In the genomic region with DNA sequence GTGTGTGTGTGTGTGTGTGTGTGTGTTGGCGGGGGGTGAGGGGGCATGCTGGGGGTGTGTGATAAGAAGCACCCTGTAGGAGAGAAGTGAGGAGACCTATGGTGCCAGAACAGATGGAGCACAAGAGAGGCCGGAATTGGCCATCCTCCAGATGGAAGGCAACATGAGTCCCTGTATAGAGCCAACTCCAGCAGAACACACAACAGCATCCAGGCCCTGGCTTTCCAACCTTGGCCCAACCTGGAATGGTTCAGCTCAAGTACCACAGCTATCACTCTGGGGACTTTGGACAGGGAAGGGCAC, we compare ENCODE assay signal across 12 mouse cellular contexts. TPM values are rescaled to one million over a fixed set of nuclear protein-coding genes. Genes with fewer than 3 reads are reported as not detected.
A peak's percentile ranks its signal among the peaks of the same experiment; 100 is the strongest.
DNase-seq lines count a peak whose midpoint lies in the region; ATAC-seq and TF ChIP-seq lines count a peak whose summit lies in the region.
"Had no signal": no experiment of that assay in that cellular context is flagged by ENCODE, and none has a peak within 500 bp of the region (broad histone marks: within the 10 kb centered on the region; RNA-seq: fewer than 3 reads in every experiment).

No protein-coding gene starts in this region.

- H3K4me2 ChIP-seq in hindbrain, postnatal 0 days (ENCODE audit: low read depth, low read length), result no peak overlapping the region

- H3K27ac ChIP-seq in hindbrain, postnatal 0 days, result no peak overlapping the region
- H3K27ac ChIP-seq: heart, embryonic 13.5 days; limb, embryonic 10.5 days had no signal

- H3K36me3 ChIP-seq in hindbrain, postnatal 0 days (ENCODE audit: insufficient read depth, low read length), result no peaks in the 10 kb centered on the region
- H3K36me3 ChIP-seq: heart, embryonic 13.5 days; limb, embryonic 10.5 days had no signal

- 63% methylated on average over 2 of the region's 2 CpGs for WGBS in hindbrain, postnatal 0 days

- no peak overlapping the region for H3K9ac ChIP-seq in hindbrain, postnatal 0 days (replicated peaks; ENCODE audit: low read length)
- H3K9ac ChIP-seq: heart, embryonic 13.5 days had no signal

- intact Hi-C loops in left cerebral cortex, postnatal 4 days (cut with DNase I), result loop anchor here (2.0 to 5.0 kb wide), 4 partner anchors 229 to 1392 kb away; no protein-coding TSS in a partner anchor
- intact Hi-C loops in left cerebral cortex, postnatal 36 days (cut with DNase I), result loop anchor here (2.0 to 5.0 kb wide), 3 partner anchors 639 to 1384 kb away; no protein-coding TSS in a partner anchor

- no peaks in the 10 kb centered on the region for H3K27me3 ChIP-seq in hindbrain, postnatal 0 days (ENCODE audit: insufficient read depth, low read length)
- H3K27me3 ChIP-seq: CH12.LX; heart, embryonic 13.5 days had no signal

- H3K4me3 ChIP-seq in hindbrain, postnatal 0 days (ENCODE audit: low read length), result no peak overlapping the region
- H3K4me3 ChIP-seq: erythroblast, embryonic 14.5 days; limb, embryonic 10.5 days had no signal

- TF ChIP-seq CTCF in hindbrain, postnatal 0 days (IDR thresholded peaks at IDR 0.05; ENCODE audit: low read depth), result no peak

- ATAC-seq in hindbrain, postnatal 0 days, result peak; percentile 77

- no peaks in the 10 kb centered on the region for H3K4me1 ChIP-seq in hindbrain, postnatal 0 days (ENCODE audit: insufficient read depth, low read length)
- H3K4me1 ChIP-seq: heart, embryonic 13.5 days; limb, embryonic 10.5 days had no signal

- peak; percentile 88 for DNase-seq in left cerebral cortex, postnatal 4 days
- DNase-seq in left cerebral cortex, postnatal 36 days (ENCODE audit: low spot score in 2 of 2), result no peak
- DNase-seq in brain, adult 2 months (ENCODE audit: low read depth, low spot score), result peak; percentile 95
- DNase-seq in cerebellum, adult 8-10 months, result peak; percentile 82
- DNase-seq in hindbrain, postnatal 0 days (ENCODE audit: low spot score), result peak; percentile 68
- no peak for DNase-seq in ovary, postnatal 10 days (ENCODE audit: low spot score)
- DNase-seq in T-cell, adult 2 months (ENCODE audit: low spot score), result no peak

- no peaks in the 10 kb centered on the region for H3K9me3 ChIP-seq in hindbrain, postnatal 0 days (ENCODE audit: low read length)
- H3K9me3 ChIP-seq: heart, embryonic 13.5 days; limb, embryonic 10.5 days had no signal

RNA-seq across cellular contexts. Expression of a gene that starts 41.7 kb away (rescaled TPM):
- 100 to 1,000 TPM; 148 to 155 TPM for total RNA-seq in left cerebral cortex, postnatal 4 days (2021)
- 100 to 1,000 TPM; 265 to 309 TPM for total RNA-seq in left cerebral cortex, postnatal 36 days (2021)
- total RNA-seq in hindbrain, postnatal 0 days (2014; rRNA removed), result 41.9 and 44.7 TPM in 2 replicates
- 119 and 129 TPM in 2 replicates for polyA plus RNA-seq in hindbrain, postnatal 0 days (2015; fragmentation: Nextera tagmentation; extraction: Ambion mirVana)
- total RNA-seq: CH12.LX; megakaryocyte progenitor cell, adult 5-6 weeks had no signal
- polyA plus RNA-seq: erythroblast, embryonic 14.5 days had no signal

Comparison
In these comparisons a context has a peak if more than half of its experiments do, and no peak if none do; other contexts are left out.
1. DNase-seq: peak in left cerebral cortex, postnatal 4 days (single experiment), brain, adult 2 months (single experiment), cerebellum, adult 8-10 months (single experiment) and hindbrain, postnatal 0 days (single experiment); none in left cerebral cortex, postnatal 36 days (0 of 2), ovary, postnatal 10 days (single experiment) and T-cell, adult 2 months (single experiment).